Mouse (Mus musculus) lung, postnatal 25 days (tissue): ENCODE measurements around the gene 4930524B15Rik.
A peak's percentile ranks its signal among the peaks of the same experiment; 100 is the strongest.
"Not testable (repeated sequence)": the region's sequence is repeated elsewhere in the genome, so short reads cannot be mapped to it uniquely, and the experiment has no call there.

Experiments
- DNase-seq: peaks from one replicate; pipeline ENCODE4 v3.0.0; 2022; ENCODE audit warnings: low spot score

The 4930524B15Rik gene

DNA sequence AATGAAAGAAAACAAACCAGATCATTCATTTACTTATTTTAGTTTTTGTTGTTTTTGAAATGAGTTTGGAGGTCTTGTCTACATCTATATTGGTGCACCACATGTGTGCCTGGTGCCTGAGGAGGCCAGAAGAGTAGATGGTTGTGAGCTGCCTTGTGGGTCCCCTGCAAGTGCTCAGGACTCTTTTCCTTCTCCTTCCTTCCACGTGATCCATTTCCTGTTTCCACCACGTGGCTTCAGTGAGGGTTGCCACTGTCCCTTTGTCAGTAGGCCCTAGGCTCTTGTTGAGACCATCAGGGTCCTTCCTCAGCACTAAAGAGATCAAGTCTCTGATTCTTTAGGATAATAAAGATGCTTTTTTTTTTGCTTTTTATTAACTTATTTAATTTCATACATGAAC is 19.4 kb downstream of the 4930524B15Rik start:
- DNase-seq: no peak

DNA sequence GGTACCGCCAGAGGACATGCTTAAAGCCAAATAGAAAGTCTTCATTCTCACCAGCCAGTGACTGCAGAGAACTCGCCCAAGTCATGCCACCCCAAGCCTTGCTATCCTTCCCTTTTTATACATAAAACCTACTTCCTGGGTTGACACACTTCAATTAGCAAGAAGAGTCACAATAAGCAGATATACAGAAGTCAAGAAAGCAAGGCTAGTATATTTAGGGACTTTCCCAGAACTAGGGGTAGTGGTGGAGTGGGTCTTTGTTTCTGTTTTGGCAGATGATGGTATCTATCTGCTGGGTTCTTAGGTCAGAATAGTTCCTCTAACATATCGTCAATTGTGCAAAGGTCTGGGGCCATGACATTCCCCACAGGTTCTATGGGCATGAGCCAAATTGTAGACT is 27.1 kb downstream of the 4930524B15Rik start:
- DNase-seq: no peak

DNA sequence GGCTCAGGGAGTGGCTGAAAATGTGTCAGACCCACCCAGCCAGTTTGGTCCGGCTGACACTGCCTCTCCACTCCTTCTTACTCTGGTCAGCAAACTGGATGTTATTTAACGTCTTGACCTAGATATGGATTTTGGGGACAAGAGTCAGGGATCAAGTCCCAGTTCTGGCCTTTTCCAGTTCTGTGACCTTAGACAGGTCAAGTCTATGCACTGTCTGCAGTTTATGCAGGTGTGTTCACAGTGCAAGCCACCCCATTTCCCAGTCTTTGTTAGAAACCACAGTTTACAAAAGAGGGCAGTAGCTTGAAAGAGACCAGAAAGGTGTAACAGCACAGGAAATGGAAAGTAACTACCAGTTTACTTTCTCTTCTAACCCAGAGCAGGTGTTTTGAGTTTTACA is 34.3 kb downstream of the 4930524B15Rik start:
- DNase-seq: no peak

DNA sequence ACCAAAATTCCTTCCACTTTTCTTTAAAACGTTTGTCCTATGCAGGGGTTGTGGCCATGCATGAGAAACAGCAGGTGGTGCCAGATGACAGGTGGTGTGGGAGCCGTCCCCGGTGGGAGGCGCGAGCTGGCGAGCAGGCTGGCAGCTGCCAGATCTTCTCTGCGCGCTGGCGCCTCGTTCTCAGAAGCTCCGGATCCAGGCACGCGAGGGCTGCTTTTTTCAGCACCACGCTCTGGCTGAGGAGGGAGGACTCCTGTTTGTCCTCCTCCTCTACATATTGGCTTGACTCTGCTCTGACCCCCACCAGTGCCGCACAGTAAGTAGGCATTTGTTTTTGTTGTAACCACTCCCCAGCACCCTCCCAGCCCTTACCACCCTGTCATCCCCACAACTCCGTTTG is 34.9 kb downstream of the 4930524B15Rik start, which contains the start of gene Nsg2:
Nsg2 (plus strand) TSS at position 183 of the 400 bp plus-strand sequence.
- peak; percentile 59 for DNase-seq

DNA sequence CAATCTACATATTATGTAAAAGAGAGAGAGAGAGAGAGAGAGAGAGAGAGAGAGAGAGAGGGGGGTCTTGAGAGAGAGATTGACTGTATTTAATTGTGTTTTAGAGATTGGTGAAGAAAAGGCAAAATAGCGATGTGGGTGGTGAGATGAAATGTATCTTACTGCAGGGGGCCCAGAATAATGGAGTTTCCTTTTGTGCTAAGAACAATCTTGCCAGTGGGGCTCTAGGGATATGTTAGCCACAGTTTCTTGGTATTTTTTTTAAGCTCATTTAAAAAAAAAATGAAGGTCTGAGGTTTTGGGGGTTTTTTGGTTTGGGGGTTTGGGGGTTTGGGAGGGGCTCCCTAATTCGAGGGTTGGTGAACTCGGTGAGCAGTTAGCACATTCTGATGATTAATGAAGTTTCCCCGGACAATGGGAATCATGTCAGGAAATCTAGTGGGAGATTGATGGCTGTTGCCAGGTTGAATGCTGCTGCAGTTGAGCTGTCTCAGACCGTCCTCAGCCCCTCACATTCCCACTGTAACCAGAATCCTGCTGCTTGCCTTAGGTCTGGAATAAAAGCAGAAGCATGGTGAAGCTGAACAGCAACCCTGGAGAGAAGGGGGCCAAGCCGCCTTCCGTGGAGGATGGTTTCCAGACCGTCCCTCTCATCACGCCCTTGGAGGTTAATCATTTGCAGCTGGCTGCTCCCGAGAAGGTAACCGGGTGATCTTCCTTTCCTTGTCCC is 36.0 kb downstream of the 4930524B15Rik start:
- DNase-seq: no peak

DNA sequence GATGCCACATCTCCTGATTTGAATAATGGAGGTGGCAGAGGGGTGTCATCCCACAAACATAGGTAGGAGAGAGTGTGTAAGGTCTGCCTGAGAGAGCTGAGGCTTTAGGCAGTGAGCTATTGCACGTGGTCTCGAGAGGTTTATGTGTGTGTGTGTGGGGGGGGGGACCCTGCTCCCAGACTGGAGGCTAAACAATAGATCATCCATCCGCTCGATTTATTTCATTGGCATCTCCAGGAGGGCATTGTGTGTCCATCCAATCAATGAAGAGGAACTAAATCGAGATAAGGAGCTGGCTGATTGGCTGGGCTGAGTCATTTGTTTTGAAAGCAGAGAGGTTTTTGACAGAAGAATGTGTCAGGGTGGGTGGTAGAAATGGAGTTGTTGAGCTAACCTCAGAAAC is 37.3 kb downstream of the 4930524B15Rik start:
- DNase-seq: no peak

DNA sequence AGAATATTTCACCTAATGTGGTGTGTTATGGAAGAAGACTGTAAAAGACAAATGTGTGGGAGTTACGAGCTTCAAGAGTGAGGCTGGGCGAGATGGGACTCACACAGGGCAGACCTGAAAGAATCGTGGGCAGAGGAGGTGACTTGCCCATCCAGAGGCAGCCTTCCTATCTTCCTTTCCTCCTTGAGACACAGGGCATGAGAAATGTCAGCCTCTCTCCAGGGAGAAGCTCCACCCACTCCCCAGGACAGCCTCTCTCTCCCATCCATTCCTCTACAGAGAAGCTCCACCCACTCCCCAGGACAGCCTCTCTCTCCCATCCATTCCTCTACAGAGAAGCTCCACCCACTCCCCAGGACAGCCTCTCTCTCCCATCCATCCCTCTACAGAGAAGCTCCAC is 42.7 kb downstream of the 4930524B15Rik start:
- DNase-seq: not testable (repeated sequence)

DNA sequence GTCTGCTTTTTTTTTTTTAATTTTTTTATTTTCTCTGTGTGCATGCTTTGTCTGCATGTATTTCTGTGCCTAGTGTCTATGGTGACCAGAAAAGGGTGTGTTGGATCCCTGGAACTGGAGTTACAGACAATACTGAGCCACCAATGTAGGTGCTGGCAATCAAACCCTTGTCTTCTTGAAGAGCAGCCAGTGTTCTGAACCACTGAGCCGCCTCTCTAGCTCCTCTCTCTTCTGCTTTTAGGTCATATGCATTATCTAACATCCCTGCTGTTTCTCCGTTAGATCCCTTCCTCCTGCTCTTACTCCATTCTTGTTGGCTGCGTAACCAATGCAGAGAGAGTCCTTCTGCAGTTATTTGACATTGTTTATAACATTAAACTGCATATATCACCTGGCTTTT is 43.5 kb downstream of the 4930524B15Rik start:
- no peak for DNase-seq

DNA sequence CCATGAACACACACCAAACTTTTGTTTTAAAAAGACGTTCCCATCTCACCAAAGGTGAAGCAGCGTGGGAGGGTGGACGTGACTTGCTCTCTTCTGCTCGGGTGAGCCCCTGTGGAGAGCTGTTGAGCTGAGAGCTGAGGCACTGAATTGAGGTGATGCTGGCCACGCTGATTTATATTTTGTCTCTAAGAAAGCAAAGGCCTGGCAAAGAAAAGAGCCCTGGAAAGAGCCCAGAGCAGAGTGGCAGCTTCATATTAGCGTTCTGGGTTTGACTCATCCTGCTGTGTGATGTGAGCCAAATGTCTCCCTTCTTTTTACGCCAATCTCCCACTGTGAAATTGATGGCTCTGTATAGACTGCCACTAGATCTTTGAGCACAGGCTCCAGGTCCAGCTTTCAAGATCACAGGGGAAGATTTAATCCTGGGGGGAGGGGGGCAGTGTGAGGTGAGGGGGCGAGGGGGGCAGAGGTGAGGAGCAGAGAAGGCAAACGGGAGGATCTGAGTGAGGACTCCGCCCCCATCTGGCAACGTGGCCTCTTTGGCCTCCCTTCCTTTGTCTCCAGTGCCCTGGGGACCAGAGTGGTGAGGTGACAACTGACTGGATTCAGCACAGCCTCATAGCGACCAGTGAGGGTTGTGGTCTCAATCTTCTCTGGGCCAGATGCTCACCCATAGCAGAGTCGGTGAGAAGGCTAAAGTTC is 44.7 kb downstream of the 4930524B15Rik start:
- DNase-seq: peak; percentile 13

DNA sequence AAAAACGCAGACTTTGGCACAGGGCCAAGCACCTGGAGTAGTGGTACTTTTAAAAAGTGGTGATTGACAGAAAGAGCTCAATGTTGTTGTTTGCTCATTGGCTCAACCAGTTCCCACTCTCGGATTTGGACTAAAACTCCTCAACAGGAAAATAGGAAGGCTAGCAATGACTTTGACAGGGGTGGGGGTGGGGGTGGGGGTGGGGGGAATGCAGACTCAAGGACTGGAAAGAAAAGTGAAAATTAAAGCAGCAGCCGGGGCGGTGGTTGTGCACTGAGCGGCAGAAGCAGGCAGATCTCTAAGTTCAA is 45.2 kb downstream of the 4930524B15Rik start:
- DNase-seq: no peak

DNA sequence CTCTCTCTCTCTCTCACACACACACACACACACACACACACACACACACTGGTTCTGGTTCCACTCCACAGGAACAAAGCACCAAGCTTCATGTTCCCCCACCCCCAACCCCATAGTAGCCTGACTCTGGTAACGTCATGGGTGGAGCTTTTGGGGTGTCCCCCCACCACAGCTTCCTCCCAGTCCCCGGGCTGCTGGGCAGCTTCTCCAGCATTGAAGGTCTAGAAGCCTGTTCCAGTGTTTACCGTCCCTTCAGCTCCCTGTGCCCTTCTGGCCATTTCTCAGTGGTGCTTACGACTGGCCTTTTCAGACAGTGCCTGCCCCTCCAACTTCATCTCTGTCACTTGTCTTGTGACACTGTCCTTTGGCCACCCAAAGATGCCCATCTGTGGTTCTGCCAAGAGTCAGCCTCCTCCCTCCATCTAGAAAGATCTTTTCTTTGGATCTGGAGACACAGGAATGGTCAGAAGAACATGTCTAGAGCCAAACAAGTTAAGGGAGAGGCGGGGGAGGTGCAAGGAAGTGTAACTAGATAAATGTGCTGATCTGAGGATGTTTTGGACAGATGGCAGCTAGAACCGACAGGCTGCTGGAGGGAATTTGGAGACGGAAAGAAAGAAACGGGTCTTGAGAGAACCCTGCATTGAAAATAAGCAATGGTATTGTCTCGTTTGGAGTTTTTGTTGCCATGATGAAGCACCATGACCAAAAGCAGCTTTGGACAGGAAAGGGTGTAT is 46.6 kb downstream of the 4930524B15Rik start:
- peak; percentile 9 for DNase-seq

DNA sequence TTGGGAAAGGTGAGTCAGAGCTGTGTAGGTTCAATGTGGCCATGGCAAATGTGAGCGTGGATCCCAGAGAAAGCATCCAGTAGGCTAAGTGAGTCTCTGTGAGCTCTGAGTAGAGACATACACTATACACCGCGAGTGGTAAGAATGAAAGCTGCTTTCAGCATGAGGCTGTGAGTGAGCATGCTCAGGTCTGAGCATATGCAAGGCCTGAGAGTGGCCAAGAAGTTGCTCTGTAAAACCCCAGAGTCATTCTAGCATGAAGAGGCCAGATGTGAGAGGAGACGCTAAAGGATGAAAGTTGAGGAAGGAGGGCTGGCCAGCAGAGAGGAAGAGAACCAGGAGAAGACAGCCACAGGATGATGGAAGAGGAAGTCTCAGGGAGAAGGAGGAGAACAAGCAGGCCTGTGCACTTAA is 47.6 kb downstream of the 4930524B15Rik start:
- no peak for DNase-seq

DNA sequence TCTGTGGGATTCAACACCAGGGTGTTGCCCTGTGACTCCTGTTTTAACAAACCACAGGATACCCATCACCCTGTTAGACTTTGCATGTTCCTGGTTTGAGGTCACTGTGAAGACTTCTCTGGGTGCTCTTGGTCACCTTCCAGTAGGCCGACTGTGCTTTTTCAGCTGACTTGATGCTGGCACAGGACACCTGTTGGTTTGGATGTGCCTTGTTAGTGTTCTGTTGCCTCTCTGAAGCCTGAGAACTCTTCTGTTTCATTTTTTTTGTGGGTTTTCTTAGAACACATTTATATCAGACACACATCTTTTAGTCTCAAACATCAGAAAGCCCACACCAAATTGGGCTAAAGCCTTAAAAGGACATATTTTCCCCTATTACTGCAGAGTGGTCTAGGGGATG is 48.2 kb downstream of the 4930524B15Rik start:
- DNase-seq: no peak

DNA sequence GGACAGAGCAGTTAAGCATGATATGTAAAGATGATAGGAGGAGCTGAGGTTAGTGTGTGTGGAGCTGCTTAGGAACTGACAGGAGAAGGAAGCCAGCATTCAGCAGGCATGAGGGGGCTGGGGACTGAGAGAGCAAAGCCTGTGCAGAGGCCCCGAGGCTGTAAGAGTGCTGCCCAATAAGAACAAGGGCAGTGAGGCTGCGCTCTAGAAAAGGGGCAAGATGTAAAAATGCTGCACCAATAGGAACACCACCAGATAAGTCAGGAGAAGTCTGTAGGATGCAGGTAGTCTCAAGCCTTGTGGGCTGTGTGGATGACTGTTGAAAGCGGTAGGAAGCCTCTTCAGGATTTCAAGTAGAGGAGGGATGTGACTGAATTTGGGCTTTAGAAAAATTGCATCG is 52.8 kb downstream of the 4930524B15Rik start:
- no peak for DNase-seq

DNA sequence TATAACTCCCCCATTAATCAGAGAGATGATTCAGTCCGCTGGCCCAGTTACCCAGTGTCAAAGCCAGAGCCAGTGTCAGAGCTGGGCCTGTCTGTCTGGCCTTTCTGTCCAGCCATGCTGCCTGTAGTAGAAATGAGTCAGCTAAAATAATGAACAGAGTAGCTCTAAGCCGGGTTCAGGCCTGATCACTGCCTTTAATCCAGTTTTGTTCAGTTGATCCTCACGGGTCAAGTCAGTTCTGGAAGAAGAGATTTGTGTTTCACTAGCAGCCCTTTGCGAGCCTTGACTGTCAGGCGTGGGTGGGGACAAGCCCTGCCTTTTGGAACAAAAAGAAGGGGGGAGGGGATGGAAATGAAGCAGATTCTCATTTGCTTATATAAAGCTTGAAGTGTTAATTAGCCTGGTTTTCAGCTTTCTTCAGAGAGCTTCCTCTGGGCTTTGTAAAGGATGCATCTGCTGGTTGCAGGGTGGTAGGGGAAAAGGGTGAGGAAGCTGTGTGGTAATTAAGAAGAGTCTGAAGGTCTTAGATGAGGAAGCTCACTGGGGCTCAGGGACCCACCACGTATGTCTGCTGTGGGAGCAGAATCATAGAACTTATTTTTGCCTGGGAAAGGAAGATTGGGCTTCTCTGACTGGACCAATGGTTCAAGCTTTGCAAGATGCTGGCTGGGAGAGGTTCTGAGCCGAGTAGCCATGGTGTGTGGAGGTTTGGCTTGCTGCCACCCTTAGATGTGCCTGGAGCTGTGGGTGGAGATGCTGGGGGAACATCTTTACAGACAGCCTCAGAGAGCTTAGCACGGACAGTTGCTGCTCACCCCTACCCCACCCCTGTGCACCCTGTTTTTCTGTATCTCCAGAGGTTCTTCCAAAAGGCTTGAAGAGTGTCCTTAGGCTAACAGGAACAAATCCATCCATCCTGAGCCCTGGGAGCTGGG is 54.9 kb downstream of the 4930524B15Rik start:
- no peak for DNase-seq

DNA sequence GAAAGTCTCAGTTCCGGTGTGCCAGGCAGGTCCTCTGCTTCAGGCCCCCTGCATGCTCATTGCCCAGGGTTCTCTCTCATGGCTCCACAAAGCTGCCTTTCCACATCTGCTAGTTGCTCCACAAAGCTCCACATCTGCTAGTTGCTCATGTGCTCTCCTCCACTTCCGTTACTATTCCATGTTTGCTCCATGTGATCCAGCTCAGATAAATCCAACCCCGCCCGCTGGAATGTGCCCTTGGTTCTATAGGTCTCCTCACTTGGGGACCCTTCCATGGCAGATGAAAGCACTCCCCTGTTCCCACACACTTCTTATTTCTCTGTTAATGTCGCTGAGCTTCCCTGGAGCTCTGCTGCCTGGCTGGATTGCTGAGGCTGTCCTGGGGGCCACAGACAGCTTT is 61.2 kb downstream of the 4930524B15Rik start:
- DNase-seq: no peak

DNA sequence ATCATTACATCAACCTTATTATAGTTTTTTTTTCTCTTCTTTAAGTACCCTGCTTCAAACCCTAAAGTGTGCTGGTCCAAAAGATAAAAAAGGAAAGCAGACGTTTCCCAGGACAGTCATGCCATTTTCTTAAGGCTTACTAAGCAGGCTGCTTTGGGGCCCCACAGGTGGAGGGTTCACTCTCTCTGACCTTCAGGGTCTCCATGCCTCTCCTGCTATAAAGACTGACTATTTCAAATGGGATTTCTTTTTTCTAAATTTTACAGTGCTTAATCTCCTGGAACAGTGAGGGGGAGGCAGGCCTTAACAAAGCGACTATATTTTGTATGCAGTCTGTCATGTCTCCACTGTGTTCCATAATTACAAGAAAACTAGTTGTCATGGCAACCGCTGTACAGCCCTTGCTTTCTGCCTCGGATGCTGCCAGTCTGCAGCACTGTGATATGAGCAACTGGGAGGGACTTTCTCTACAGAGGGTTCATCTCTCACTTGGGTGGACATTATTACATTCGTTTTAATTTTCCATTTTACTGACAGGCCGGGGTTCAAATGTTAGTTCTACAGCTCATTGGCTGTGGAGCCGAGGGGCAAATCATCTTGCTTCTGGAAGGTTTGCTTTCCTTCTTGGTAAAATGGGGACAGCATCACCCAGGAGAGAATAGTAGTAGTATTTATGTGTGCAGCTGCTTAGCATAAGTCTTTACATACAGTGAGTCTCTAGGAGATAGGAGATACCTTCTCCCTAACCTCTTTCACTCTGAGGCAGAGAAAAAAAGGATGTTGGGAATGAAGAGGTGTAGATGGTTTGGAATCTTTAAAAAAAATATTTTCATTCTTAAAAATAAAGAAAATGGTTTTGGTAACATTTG is 62.3 kb downstream of the 4930524B15Rik start:
- no peak for DNase-seq

DNA sequence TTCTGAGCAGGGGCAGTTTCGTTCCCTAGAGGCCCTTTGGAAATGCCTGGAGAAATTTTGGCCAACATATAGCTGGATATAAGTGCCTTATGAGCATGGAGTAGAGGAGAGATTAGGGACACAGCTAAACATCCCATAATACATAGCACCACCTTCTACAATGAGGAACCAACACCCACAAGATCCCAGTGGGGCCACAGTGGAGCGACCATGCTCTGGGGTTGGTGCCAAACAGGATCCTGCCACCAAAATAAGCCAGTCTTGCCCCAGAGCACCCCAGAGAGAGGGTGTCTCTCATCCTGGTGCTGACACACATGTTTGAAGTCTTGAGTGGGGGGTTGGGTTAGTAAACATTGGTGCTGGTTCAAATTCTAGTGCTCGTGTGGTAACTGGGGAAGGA is 63.2 kb downstream of the 4930524B15Rik start:
- DNase-seq: no peak
